In the genomic region with DNA sequence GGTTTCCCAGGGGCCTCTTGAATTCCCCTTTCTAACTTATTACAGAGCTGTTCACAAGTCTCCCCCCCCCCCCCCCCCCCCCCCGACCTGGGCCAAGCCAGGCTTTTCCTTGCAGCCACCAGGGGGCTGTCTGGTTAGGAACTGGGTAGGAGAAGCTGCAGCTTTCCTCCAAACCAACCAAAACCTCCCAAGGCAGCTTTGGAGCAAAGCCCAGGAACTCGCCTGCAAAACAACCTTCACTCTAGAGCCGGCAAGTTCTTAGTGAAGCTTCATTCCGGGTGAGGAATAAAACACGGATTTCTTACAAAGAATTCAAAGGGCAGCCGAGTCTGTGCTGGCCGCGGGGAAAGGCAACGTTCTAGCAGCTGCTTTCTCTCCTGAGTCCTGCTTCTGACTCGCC, we compare ENCODE assay signal across 8 mouse cellular contexts. TPM values are rescaled to one million over a fixed set of nuclear protein-coding genes. Genes with fewer than 3 reads are reported as not detected.
DNase-seq lines count a peak whose midpoint lies in the region; ATAC-seq and TF ChIP-seq lines count a peak whose summit lies in the region.

No protein-coding gene starts in this region.

- WGBS in cerebellum, adult 2 months = 1% methylated on average over 10 of the region's 10 CpGs
- WGBS in neural tube, embryonic 14.5 days = 0% methylated on average over 10 of the region's 10 CpGs
- WGBS in thymus, adult 2 months = 1% methylated on average over 10 of the region's 10 CpGs

- H3K9me3 ChIP-seq in ES-Bruce4 (replicated peaks; ENCODE audit: control insufficient read depth, insufficient read depth, low read length, poor library complexity, severe bottlenecking) = no peaks in the 10 kb centered on the region
- no peaks in the 10 kb centered on the region for H3K9me3 ChIP-seq in neural tube, embryonic 14.5 days (ENCODE audit: control insufficient read depth, low read length)

- H3K4me2 ChIP-seq in neural tube, embryonic 14.5 days (ENCODE audit: low read depth, low read length) = peak overlapping the region; percentile 99

- no peak for TF ChIP-seq EP300 in ES-Bruce4 (IDR thresholded peaks at IDR 0.05; ENCODE audit: insufficient read depth, low read depth, low read length)

- no peaks in the 10 kb centered on the region; the same call in none of the 2 replicates for H3K27me3 ChIP-seq in ES-Bruce4 (ENCODE audit: control insufficient read depth, insufficient read depth, low read length, poor library complexity, severe bottlenecking)
- H3K27me3 ChIP-seq in cerebellum, adult 2 months (ENCODE audit: control insufficient read depth, insufficient read depth, low read length) = no peaks in the 10 kb centered on the region
- H3K27me3 ChIP-seq in neural tube, embryonic 14.5 days (ENCODE audit: control insufficient read depth, insufficient read depth, low read length) = peaks cover 10% of the 10 kb centered on the region
- H3K27me3 ChIP-seq in thymus, adult 2 months (ENCODE audit: control insufficient read depth, insufficient read depth, low read length) = no peaks in the 10 kb centered on the region; the same call in 1 of the 2 replicates

- H3K4me1 ChIP-seq in ES-Bruce4 (ENCODE audit: control insufficient read depth, insufficient read depth, low read length) = peaks cover 2% of the 10 kb centered on the region
- no peaks in the 10 kb centered on the region for H3K4me1 ChIP-seq in cerebellum, adult 2 months (ENCODE audit: control insufficient read depth, insufficient read depth, low read length)
- H3K4me1 ChIP-seq in neural tube, embryonic 14.5 days (ENCODE audit: control insufficient read depth, insufficient read depth, low read length) = peaks cover 4% of the 10 kb centered on the region; the same call in 1 of the 2 replicates
- peaks cover 9% of the 10 kb centered on the region for H3K4me1 ChIP-seq in thymus, adult 2 months (replicated peaks; ENCODE audit: control insufficient read depth, insufficient read depth, low read length)

- H3K36me3 ChIP-seq in ES-Bruce4 (ENCODE audit: control insufficient read depth, insufficient read depth, low read length, poor library complexity, severe bottlenecking) = no peaks in the 10 kb centered on the region
- H3K36me3 ChIP-seq in neural tube, embryonic 14.5 days (ENCODE audit: control insufficient read depth, insufficient read depth, low read length) = no peaks in the 10 kb centered on the region
- no peaks in the 10 kb centered on the region for H3K36me3 ChIP-seq in thymus, adult 2 months (ENCODE audit: control insufficient read depth, insufficient read depth, low read length)

- TF ChIP-seq POLR2A in ES-Bruce4 (IDR thresholded peaks at IDR 0.05; ENCODE audit: insufficient read depth, low read length) = no peak
- TF ChIP-seq POLR2A in cerebellum, adult 2 months (IDR thresholded peaks at IDR 0.05; ENCODE audit: borderline replicate concordance, insufficient read depth, low read length) = no peak
- no peak for TF ChIP-seq POLR2A in thymus, adult 2 months (IDR thresholded peaks at IDR 0.05; ENCODE audit: control insufficient read depth, extremely low read depth, insufficient read depth, low read length, poor library complexity)

- ATAC-seq in neural tube, embryonic 14.5 days (ENCODE audit: low read depth) = peak; percentile 55; the same call in 1 of the 2 replicates

- H3K9ac ChIP-seq in ES-Bruce4 (ENCODE audit: low read depth, poor library complexity, severe bottlenecking) = no peak overlapping the region
- H3K9ac ChIP-seq in neural tube, embryonic 14.5 days (replicated peaks; ENCODE audit: low read depth, low read length) = no peak overlapping the region

- H3K4me3 ChIP-seq in ES-Bruce4 (ENCODE audit: low read depth, low read length) = no peak overlapping the region
- H3K4me3 ChIP-seq in cerebellum, adult 2 months (replicated peaks; ENCODE audit: insufficient read depth, low read depth, low read length) = peak overlapping the region; percentile 51
- H3K4me3 ChIP-seq in layer of hippocampus, adult 2 months = peak overlapping the region; percentile 95
- peak overlapping the region; percentile 75; the same call in 1 of the 2 replicates for H3K4me3 ChIP-seq in neural tube, embryonic 14.5 days (ENCODE audit: low read depth, low read length)
- H3K4me3 ChIP-seq in thymus, adult 2 months (ENCODE audit: control insufficient read depth, insufficient read depth, low read length) = peak overlapping the region; percentile 38

- peak; percentile 80 to 85 for DNase-seq in cerebellum, adult 2 months
- peak; percentile 81 for DNase-seq in forelimb bud, embryonic 11.5 days (ENCODE audit: low read depth, low spot score)
- DNase-seq in heart, postnatal 4 days = peak; percentile 85
- peak; percentile 85 to 90 for DNase-seq in layer of hippocampus, adult 2 months (ENCODE audit: low spot score in 2 of 2)
- DNase-seq in lung, adult 18-20 months = peak; percentile 84 to 88
- peak; percentile 58 for DNase-seq in thymus, adult 2 months

- no peak overlapping the region for H3K27ac ChIP-seq in ES-Bruce4 (ENCODE audit: insufficient read depth, low read length)
- H3K27ac ChIP-seq in cerebellum, adult 2 months (ENCODE audit: insufficient read depth, low read length) = no peak overlapping the region
- H3K27ac ChIP-seq in layer of hippocampus, adult 2 months = peak overlapping the region; percentile 98
- no peak overlapping the region for H3K27ac ChIP-seq in neural tube, embryonic 14.5 days (ENCODE audit: low read depth, low read length)
- no peak overlapping the region for H3K27ac ChIP-seq in thymus, adult 2 months (ENCODE audit: control insufficient read depth, insufficient read depth, low read length)

- peak; percentile 21 for TF ChIP-seq CTCF in ES-Bruce4 (IDR thresholded peaks at IDR 0.05; ENCODE audit: low read depth, low read length)
- peak; percentile 45; the same call in 1 of the 2 replicates for TF ChIP-seq CTCF in cerebellum, adult 2 months (IDR thresholded peaks at IDR 0.05; ENCODE audit: borderline replicate concordance, insufficient read depth, low read depth, low read length)
- TF ChIP-seq CTCF in layer of hippocampus, adult 2 months (conservative IDR thresholded peaks at IDR 0.05) = peak; percentile 77
- TF ChIP-seq CTCF in thymus, adult 2 months (IDR thresholded peaks at IDR 0.05; ENCODE audit: borderline replicate concordance, control insufficient read depth, extremely low read depth, insufficient read depth, low read length, poor library complexity) = peak; percentile 49; the same call in 1 of the 2 replicates

RNA-seq across cellular contexts. Expression of a gene that starts 1.0 kb away (rescaled TPM):
- 0.13 TPM in 1 of 2 replicates, not detected in the other for polyA plus RNA-seq in ES-Bruce4 (2011; ENCODE audit: insufficient read depth, insufficient read length, low read depth, missing spikeins)
- polyA plus RNA-seq in cerebellum, adult 2 months (2012; rRNA removed) = 5.1 and 5.4 TPM in 2 replicates
- total RNA-seq in heart, postnatal 4 days (2021) = 1 to 10 TPM; 3.4 to 5.4 TPM
- 10 to 100 TPM; 42.8 to 45.0 TPM for total RNA-seq in layer of hippocampus, adult 2 months (2021)
- 1.3 and 1.7 TPM in 2 replicates for polyA plus RNA-seq in neural tube, embryonic 14.5 days (2014; fragmentation: Nextera tagmentation; extraction: Ambion mirVana)
- polyA plus RNA-seq in thymus, adult 2 months (2012; rRNA removed) = 1.5 TPM in 2 replicates

Comparison
In these comparisons a context has a peak if more than half of its experiments do, and no peak if none do; other contexts are left out.
1. CTCF ChIP-seq: peak in every context shown above with its lines; median percentile 77 in layer of hippocampus, adult 2 months; 49 in thymus, adult 2 months; 45 in cerebellum, adult 2 months; 21 in ES-Bruce4.